Mouse (Mus musculus) heart, postnatal 0 days (tissue): Measurements from ENCODE around the gene Foxe1.

Experiments
- CTCF ChIP-seq: IDR thresholded peaks from 2 replicates; pipeline ENCODE4 v1.5.1; 2016; ENCODE audit warnings: antibody characterized with exemption, control low read depth, low read depth
- EP300 ChIP-seq: IDR thresholded peaks from 2 replicates; pipeline ENCODE4 v1.6.1; 2016; ENCODE audit warnings: antibody characterized with exemption, low read depth

GRCm38 (mm10) chr4:46343596-46344260, at the start of gene Foxe1:
- TF ChIP-seq CTCF = no peak
- TF ChIP-seq EP300 = no peak
